Mouse (Mus musculus): ENCODE results near the gene Stpg2.

GRCm38 (mm10) chr3:139599508-139599907, 394.0 kb downstream of the Stpg2 start:
- no peak for TF ChIP-seq CTCF (conservative IDR thresholded peaks at IDR 0.05 in 1 of 2, IDR thresholded peaks at IDR 0.05 in 1 of 2; ENCODE audit: low read depth in 2 of 2, low read length in 2 of 2)
- no peak for TF ChIP-seq USF2 (conservative IDR thresholded peaks at IDR 0.05; ENCODE audit: low read depth, low read length)
- TF ChIP-seq UBTF (IDR thresholded peaks at IDR 0.05; ENCODE audit: low read depth, low read length), result no peak
- TF ChIP-seq GABPA (IDR thresholded peaks at IDR 0.05; ENCODE audit: insufficient replicate concordance, low read depth, low read length), result no peak
- no peak for TF ChIP-seq KAT2A (IDR thresholded peaks at IDR 0.05; ENCODE audit: insufficient replicate concordance, low read length)
